Mouse (Mus musculus) hindbrain, embryonic 16.5 days (tissue): ENCODE results near the gene Htt. TPM values are rescaled to one million over a fixed set of nuclear protein-coding genes. Genes with fewer than 3 reads are reported as not detected.
A peak's percentile ranks its signal among the peaks of the same experiment; 100 is the strongest.

Experiments used
- ATAC-seq: fragments of 200-750 bp; cut with Nextera tagmentation; 2 replicates; pipeline ENCODE4 v1.8.0; 2017; ENCODE audit warnings: moderate TSS enrichment, moderate library complexity
- H3K27ac ChIP-seq: fragments of 300-500 bp; sonication (generic); 2 replicates; pipeline ENCODE4 v1.5.1; 2014; ENCODE audit warnings: low read depth, mild to moderate bottlenecking, control low read depth, low read length, moderate library complexity
- H3K27me3 ChIP-seq: fragments of 300-500 bp; sonication (generic); replicated peaks from 2 replicates; pipeline ENCODE4 v1.6.1; 2014; ENCODE audit warnings: low read length; ENCODE audit not compliant: control insufficient read depth, insufficient read depth
- H3K36me3 ChIP-seq: fragments of 300-500 bp; sonication (generic); 2 replicates; pipeline ENCODE4 v1.6.1; 2014; ENCODE audit warnings: mild to moderate bottlenecking, low read length, moderate library complexity, mixed read lengths; ENCODE audit not compliant: control insufficient read depth, insufficient read depth
- H3K4me1 ChIP-seq: fragments of 300-500 bp; sonication (generic); 2 replicates; pipeline ENCODE4 v1.6.1; 2014; ENCODE audit warnings: low read depth, low read length; ENCODE audit not compliant: control insufficient read depth, insufficient read depth
- H3K4me2 ChIP-seq: fragments of 300-500 bp; sonication (generic); 2 replicates; pipeline ENCODE4 v1.6.1; 2014; ENCODE audit warnings: mild to moderate bottlenecking, low read length, control low read depth, moderate library complexity
- H3K4me3 ChIP-seq: fragments of 300-500 bp; sonication (generic); 2 replicates; pipeline ENCODE4 v1.5.1; 2014; ENCODE audit warnings: mild to moderate bottlenecking, low read length, control low read depth, moderate library complexity
- H3K9ac ChIP-seq: fragments of 300-500 bp; sonication (generic); 2 replicates; pipeline ENCODE4 v1.6.1; 2014; ENCODE audit warnings: low read depth, mild to moderate bottlenecking, control low read depth, low read length, moderate library complexity
- H3K9me3 ChIP-seq: fragments of 300-500 bp; sonication (generic); 2 replicates; pipeline ENCODE4 v1.6.1; 2014; ENCODE audit warnings: mild to moderate bottlenecking, low read length, moderate library complexity; ENCODE audit not compliant: control insufficient read depth
- WGBS: fragments of 180-500 bp; shearing (Covaris S2); extraction: QIAGEN DNeasy Blood & Tissue Kit; methylation state at CpG from one replicate; pipeline ENCODE4 v1.1.7; 2014; 5-methylcytosine and 5-hydroxymethylcytosine counted together
- polyA plus RNA-seq: library from polyadenylated mRNA; unstranded; fragments of >200 nt; fragmentation: Nextera tagmentation; extraction: Ambion mirVana; gene quantifications from 2 replicates; pipeline ENCODE4 v1.2.1, GENCODE M21; 2015

Gene Htt
- polyA plus RNA-seq, 1 experiment from 2014 or later = 11.9 TPM

DNA sequence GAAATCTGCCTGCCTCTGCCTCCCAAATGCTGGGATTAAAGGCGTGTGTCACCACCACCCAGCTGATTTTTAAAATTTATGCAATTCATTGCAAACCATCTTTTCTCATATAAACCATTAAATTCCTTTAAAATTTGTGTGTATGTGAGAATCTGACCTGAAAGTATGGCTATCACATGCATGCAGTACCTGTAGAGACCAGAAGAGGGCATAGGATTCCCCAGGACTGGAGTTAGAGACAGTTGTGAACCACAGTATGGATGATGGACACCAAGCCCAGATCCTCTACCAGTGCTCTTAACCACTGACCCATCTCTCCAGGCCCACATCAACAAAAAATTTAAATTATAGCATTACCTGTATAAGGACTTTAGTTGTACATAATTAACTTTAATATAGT lies 171.9 kb downstream of the Htt start:
- H3K9ac ChIP-seq = no peak overlapping the region
- no peak overlapping the region for H3K27ac ChIP-seq
- ATAC-seq = no peak
- H3K4me2 ChIP-seq = no peak overlapping the region
- WGBS = 98% methylated on average over 1 of the region's 1 CpGs
- peaks cover 6% of the 10 kb centered on the region for H3K4me1 ChIP-seq
- no peak overlapping the region for H3K4me3 ChIP-seq
- H3K9me3 ChIP-seq = no peaks in the 10 kb centered on the region
- no peaks in the 10 kb centered on the region for H3K36me3 ChIP-seq
- H3K27me3 ChIP-seq = no peaks in the 10 kb centered on the region

DNA sequence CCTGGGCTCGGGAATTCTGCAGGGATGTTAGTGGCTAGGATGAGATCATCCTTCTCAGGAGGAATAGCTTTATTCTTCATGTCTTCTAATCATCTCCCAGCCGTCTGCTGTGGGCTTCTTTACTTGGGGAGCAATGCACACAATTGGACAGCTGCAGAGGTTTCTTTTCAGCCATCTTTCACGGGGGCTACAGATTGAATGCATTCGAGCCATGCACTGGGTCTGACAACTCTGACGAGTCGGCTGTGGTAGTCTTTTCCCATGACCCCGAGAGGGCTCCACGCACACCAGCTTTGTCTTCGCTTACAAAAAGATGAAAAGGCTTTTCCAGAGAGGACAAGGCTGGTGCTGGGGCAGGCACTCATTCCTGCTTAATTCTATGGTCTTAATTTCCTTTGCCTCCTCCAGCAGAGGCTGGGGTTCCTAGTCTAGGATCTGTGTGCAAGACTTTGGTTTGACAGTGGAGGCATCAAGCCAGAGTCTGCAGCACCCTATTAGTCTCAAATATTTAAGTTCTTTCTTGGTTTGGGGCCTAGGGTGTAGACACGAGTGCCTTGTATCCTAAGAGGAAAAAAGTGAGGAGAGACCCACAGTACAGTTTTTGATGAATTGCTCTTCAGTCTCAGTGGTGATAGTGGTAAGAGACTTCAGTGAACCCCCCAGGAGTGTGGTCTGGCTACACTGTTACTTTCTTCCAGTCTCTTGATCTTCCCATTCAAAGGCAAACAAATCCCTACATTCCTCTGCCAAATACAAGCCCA lies 180.3 kb downstream of the Htt start:
- H3K36me3 ChIP-seq = no peaks in the 10 kb centered on the region
- H3K9me3 ChIP-seq = no peaks in the 10 kb centered on the region
- no peak overlapping the region for H3K4me3 ChIP-seq
- H3K27me3 ChIP-seq = no peaks in the 10 kb centered on the region
- H3K4me2 ChIP-seq = no peak overlapping the region
- H3K9ac ChIP-seq = no peak overlapping the region
- ATAC-seq = peak; percentile 54
- WGBS = 16% methylated on average over 10 of the region's 10 CpGs
- no peaks in the 10 kb centered on the region for H3K4me1 ChIP-seq
- H3K27ac ChIP-seq = no peak overlapping the region

DNA sequence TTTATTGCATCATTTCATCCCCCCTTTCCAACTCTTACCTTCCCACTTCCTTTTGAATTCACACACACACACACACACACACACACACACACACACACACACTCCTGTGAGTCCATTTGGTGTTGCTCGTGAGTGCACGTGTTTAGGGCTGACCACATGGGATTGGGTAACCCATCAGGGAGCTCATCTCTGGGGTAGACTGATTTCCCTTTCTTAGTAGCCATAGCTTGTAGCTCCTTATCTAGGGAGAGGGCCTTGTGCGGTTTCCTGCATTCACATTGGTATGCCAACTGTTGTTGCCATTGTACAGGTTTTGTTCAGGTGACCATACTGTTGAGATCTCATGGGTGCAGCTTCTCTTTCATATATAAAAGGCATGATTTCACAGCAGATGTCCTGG lies 181.9 kb downstream of the Htt start:
- Histone ChIP-seq H3K4me1 (no peaks in the 10 kb centered on the region), H3K27me3 (no peaks in the 10 kb centered on the region), H3K27ac (no peak overlapping the region), H3K9me3 (no peaks in the 10 kb centered on the region), H3K9ac (no peak overlapping the region), H3K4me3 (no peak overlapping the region), H3K4me2 (no peak overlapping the region), H3K36me3 (no peaks in the 10 kb centered on the region)
- no peak for ATAC-seq
- 93% methylated on average over 3 of the region's 3 CpGs for WGBS

GRCm38 (mm10) chr5:34948861-34949760 lies 187.6 kb downstream of the Htt start, which contains the start of gene Rgs12:
Rgs12 (plus strand) TSS chr5:34949445.
- no peaks in the 10 kb centered on the region for H3K27me3 ChIP-seq
- H3K4me3 ChIP-seq = peak within 1 kb of the TSS; percentile 81
- H3K9ac ChIP-seq = peak within 1 kb of the TSS; percentile 89
- ATAC-seq = peak; percentile 88
- no peaks in the 10 kb centered on the region for H3K36me3 ChIP-seq
- WGBS = under 1% methylated on average over 68 of the region's 84 CpGs
- H3K27ac ChIP-seq = peak within 1 kb of the TSS; percentile 85
- H3K9me3 ChIP-seq = no peaks in the 10 kb centered on the region
- H3K4me1 ChIP-seq = peaks cover 20% of the 10 kb centered on the region
- peak within 1 kb of the TSS; percentile 83 for H3K4me2 ChIP-seq

- H3K9me3 ChIP-seq = no peaks in the 10 kb centered on the region
- peaks cover 24% of the 10 kb centered on the region for H3K4me1 ChIP-seq
- H3K4me3 ChIP-seq = peak overlapping the region; percentile 81
- peak; percentile 51 for ATAC-seq
- H3K36me3 ChIP-seq = no peaks in the 10 kb centered on the region
- H3K4me2 ChIP-seq = peak overlapping the region; percentile 83
- WGBS = under 1% methylated on average over 12 of the region's 12 CpGs
- peak overlapping the region; percentile 89 for H3K9ac ChIP-seq
- no peaks in the 10 kb centered on the region for H3K27me3 ChIP-seq
- H3K27ac ChIP-seq = peak overlapping the region; percentile 85
Observed at GRCm38 (mm10) chr5:34949769-34950211, 188.2 kb downstream of the Htt start.

DNA sequence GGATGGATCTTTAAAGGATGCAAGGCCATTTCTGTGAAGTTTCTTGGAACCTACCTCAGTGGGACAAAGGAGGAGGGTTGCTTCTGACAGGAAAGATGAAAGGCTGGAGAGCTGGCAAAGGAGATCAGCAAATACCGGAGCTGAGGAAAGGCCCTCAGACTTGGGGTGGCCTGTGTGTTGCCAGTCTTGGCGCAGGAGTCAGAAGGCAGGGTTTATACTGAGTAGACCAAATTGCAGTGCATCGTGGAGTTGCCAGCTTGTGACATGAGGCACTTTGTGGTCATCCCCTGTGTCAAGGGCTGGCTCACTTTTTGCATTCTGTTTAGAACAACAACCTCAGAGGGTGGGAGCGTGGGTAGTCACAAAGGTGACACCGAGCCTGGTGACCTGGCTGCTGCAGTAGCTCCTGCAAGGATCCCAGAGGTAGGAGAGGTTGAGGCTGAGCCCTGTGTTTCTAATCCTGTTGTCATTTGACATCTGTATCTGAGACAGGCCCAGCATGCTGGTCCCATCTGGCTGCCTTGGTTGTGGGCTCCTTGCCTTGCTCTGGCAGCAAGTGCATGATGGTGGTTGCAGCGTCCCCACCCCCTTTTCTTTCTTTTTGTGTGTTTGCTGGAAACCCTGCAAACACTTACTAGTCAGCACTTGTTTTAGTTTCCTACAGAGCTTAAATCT lies 189.1 kb downstream of the Htt start:
- Histone ChIP-seq H3K9ac (peak overlapping the region; percentile 89; the same call in 1 of the 2 replicates), H3K4me2 (peak overlapping the region; percentile 83), H3K9me3 (no peaks in the 10 kb centered on the region), H3K27ac (peak overlapping the region; percentile 85), H3K36me3 (no peaks in the 10 kb centered on the region), H3K27me3 (no peaks in the 10 kb centered on the region), H3K4me1 (peaks cover 29% of the 10 kb centered on the region), H3K4me3 (peak overlapping the region; percentile 81)
- WGBS = 51% methylated on average over 6 of the region's 6 CpGs
- ATAC-seq = peak; percentile 35; the same call in 1 of the 2 replicates

GRCm38 (mm10) chr5:34951161-34951834 lies 189.8 kb downstream of the Htt start:
- no peaks in the 10 kb centered on the region for H3K27me3 ChIP-seq
- 83% methylated on average over 8 of the region's 8 CpGs for WGBS
- no peaks in the 10 kb centered on the region for H3K9me3 ChIP-seq
- no peaks in the 10 kb centered on the region for H3K36me3 ChIP-seq
- no peak overlapping the region; the same call in 1 of the 2 replicates for H3K4me3 ChIP-seq
- H3K4me1 ChIP-seq = peaks cover 35% of the 10 kb centered on the region
- ATAC-seq = peak; percentile 38; the same call in 1 of the 2 replicates
- no peak overlapping the region for H3K9ac ChIP-seq
- peak overlapping the region; percentile 85; the same call in 1 of the 2 replicates for H3K27ac ChIP-seq
- H3K4me2 ChIP-seq = peak overlapping the region; percentile 83

DNA sequence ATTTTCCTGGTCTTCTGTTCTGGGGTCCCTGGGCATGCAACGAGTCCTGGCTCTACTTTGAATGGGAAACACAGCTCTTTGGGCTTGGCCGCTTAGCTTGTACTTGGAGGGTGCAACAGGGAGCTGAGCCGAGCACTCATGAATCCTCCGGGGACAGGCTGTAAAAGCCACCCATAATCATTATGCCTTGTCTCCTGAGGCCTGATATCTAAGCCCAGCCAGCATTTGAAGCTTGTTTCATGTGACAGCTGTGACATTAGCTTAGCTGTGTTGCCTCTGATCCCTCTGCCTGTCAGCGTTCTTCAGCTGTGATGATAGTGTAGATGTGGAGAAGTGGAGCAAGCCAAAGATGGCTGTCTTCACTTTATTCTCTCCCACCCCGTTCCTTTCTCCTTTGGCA lies 193.0 kb downstream of the Htt start:
- Histone ChIP-seq H3K4me1 (peaks cover 44% of the 10 kb centered on the region), H3K4me3 (no peak overlapping the region), H3K36me3 (no peaks in the 10 kb centered on the region), H3K9ac (no peak overlapping the region), H3K4me2 (no peak overlapping the region), H3K27ac (no peak overlapping the region), H3K9me3 (no peaks in the 10 kb centered on the region), H3K27me3 (no peaks in the 10 kb centered on the region)
- 50% methylated on average over 6 of the region's 6 CpGs for WGBS
- ATAC-seq = no peak
